Mouse (Mus musculus) right cerebral cortex, postnatal 25 days (tissue): ENCODE measurements around the gene Hba-a2.

Experiments
- DNase-seq: peaks from one replicate; pipeline ENCODE4 v3.0.0; 2022

Gene Hba-a2

DNA sequence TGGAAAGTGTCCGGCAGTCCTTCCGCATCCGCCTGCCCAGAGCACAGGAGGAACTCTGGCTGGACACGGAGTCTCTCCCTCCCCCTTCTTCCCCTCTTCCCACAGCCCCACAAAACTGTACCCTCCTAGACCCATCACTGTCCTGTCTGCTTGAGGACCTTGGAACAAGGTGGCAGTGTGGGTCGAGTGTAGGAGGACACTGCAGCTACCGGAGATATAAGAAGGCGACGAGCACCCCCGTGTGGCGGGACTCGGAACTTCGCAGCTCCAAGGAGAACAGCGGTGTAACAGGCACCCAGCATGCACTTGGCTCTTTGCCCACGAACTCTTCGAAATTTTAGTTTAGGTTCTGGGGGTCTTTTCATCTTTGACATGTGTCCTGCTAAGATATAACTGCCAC, 28.3 kb downstream of the Hba-a2 start:
- peak; percentile 74 for DNase-seq

DNA sequence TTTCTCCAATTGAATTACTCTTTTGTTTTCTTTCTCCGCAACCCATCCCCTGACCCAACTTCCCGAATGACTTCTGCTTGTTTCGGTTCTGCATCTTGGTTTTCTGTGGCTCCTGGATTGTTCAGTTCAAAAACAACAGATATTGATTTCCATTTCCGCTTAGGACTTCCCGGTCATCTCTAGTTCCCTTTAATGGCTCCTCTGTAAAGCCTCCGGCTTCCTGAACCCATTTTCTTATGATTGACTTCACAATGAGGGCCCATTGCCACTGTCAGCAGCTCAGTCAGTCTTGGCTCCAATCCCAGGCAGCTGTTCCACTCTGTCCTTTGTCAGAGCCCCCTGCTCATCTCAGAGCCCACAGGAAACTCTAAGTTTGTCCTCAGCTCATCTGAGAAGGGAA, 34.8 kb downstream of the Hba-a2 start:
- DNase-seq = no peak

DNA sequence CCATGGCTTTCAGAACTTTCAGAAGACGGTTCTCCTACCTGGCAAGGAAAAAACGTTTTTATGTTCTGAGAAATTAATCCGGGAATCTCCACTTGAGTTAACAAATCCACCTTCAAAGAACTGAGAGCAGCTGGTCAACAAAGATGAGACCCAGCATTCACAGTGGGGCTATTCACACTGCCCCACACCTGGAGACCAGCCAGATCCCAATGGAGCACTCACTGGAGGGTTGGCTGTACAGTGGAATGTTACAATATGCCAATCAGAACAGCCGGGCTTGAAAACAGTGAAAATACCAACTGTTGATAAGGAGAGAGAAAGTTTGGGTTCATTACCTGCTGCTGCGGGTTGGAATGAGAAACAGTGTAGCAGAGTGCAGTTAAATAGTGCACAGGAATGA, 35.6 kb downstream of the Hba-a2 start:
- DNase-seq = no peak

DNA sequence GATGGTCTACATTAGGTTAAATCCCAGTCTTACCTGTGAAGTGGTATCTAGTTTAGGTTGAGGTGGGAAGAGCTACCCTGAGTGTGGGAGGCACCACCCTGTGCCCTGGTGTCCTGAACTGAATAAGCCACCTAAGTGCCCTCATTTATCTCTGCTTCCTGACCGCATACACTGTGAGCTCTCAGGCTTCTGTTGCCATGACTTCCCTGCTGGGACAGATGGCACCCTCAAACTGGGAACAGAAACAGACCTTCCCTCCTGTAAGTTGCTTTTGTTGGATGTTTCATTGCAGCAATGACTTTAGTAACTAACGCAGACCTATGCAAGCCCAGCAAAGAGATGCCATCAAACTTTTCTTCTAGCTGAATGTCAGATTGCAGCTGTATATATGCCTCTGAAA, 36.9 kb downstream of the Hba-a2 start:
- no peak for DNase-seq

DNA sequence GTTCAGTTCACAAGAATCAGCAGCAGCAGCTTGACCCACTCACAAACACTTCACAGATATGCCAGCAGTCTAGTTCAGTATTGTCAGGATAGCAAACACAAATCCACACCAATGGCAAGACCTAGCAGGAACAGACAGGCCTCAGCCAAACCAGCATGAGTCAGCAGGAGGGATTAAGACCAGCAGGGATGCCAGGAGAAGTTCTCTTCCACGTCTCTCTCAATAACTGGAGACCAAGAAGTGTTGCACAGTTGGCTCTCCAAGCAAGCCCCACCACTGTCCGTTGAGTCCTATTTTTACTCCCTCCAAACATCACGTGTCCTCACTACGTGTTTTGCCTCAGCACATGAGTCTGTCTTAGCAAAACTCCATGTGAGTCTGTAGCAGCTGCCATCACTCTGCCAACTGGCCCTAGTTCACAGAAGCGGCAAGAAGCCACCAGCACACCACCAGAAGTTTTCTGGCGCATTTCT, 40.2 kb downstream of the Hba-a2 start:
- no peak for DNase-seq

DNA sequence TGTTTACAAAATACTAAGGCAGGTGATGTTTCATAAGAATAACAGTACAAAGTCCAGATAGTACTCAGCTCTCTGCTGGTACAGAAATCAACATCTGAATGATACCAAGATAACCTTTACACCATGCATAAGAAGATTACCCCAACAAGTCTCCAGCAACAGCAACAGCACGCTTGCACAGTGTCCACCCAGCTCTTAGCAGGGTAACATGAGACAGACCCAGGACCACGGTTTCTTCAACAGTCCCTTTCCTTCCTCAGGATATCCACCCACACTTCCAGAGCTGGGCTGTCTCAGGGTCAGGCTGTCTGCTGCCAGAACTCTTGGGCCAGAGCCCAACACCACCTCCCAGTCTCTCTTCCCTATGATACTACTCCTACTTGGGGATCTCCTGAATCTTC, 42.8 kb downstream of the Hba-a2 start:
- DNase-seq = no peak

DNA sequence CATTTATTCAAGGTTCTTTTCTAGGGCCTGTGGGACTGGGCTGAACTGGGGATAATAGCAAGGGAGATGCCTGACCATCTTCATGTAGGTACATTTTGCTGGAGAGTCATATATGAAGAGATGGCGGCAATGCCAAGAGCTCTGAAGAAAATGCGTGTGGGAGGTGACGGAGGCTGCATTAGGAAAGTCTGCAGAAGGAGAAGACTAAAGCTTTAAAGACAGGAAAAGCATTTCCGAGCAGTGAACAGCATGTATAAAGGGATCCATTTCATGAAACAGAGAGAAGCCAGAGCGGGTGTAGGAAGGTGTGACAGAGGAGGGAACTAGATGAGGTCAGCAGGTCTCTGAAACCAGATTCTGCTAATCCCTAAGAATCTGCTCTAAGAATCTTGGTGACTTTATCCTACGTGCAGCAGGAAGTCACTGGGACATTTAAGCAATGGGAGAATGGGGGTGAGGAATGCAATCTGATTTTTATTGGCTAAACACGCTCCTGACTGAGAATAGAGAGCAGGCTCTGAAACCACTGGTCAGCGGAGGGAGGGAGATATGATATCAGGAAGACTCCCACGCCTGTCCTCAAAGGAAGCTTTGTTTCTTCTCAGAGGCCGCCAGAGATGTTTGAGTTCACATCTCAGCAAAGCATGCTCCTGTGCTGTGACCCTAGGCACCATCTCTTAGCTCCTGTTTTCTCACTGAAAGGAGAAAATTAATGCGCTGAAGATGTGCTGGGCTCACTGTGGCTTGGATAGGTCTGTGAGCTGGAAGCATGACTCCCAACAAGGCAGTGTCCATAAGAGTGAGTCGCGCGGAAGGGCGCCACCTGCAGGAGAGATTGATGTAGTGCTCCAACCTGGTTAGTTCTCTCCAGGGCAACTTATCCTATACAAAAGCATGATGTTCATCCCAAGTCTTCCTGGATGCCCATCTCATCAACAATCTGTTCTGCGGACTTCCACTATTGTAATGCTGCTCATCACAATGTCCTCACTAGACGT, 44.5 kb downstream of the Hba-a2 start:
- peak; percentile 36 for DNase-seq

DNA sequence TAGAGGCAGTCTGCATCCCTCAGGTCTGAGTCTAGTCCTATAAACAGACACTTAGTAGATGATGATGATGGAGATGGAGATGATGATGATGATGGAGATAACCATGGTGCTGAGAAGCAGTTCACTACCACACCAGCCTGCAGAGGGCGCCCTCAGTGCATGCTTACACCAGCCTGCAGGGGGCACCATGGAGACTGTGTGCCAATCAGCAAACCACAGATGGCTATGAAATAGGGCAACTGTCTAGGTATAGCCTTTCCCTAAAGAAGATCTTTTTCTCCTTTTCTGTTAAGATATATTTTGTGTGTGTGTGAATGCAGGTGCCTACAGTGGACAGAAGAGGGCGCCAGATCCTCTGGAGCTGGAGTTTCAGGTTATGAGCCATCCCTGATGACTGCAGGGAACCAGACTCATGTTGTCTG, 46.5 kb downstream of the Hba-a2 start:
- DNase-seq = no peak

DNA sequence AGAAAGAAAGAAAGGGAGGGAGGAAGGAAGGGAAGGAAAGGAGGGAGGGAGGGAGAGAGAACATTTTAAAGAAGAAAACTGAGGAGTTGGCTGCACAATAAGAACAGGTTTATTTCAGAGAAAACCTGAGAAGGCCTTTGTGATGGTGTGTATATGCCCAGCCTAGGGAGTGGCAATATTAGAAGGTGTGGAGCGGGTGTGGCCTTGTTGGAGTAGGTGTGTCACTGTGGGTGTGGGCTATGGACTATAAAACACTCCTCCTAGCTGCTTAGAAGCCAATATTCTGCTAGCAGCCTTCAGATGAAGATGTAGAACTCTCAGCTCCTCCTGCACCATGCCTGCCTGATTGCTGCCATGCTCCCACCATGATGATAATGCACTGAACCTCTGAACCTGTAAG, 47.1 kb downstream of the Hba-a2 start:
- no peak for DNase-seq

DNA sequence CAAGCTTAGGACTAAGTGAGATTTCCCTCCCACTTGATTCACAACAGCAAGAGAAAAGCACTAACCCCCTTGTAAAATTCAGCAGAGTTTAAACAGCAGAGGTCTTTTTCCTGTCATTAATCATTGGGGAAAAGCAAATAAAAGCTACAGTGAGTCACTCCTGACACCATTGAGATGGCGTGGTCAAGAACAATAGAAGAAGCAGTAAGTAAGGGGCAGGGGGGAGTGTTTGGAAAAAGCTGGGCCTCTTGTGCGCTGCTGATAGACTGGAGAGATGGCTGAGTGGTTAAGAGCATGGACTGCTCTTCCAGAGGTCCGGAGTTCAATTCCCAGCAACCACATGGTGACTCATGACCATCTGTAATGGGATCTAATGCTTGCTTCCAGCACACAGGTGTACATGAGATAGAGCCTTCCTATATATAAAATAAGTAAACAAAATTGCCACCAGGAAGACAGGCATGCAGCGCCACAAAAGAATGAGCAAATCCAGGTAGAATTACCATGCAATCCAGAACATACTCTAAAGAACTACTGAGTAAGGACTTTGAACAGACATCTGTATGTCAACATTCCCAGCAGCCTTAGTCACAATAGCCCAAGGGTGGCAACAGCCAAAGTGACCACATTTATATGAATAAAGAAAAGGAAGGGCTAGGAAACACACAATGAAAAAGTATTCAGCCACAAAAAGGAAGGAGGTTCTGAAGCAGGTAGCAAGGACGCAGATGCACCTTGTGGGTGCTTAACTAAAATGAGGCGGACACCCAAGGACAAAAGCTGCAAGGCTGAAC, 49.4 kb downstream of the Hba-a2 start:
- no peak for DNase-seq
